Mouse (Mus musculus) testis, adult 2 months (tissue): Measurements from ENCODE around the gene Olfr514.

Experiments
- CTCF ChIP-seq: fragments of 200-500 bp; IDR thresholded peaks from 2 replicates; pipeline ENCODE4 v1.5.1; 2012; ENCODE audit warnings: low read depth, mild to moderate bottlenecking, inconsistent platforms, low read length, moderate library complexity; ENCODE audit not compliant: control insufficient read depth, insufficient read depth, insufficient replicate concordance
- POLR2A ChIP-seq: fragments of 200-500 bp; IDR thresholded peaks from 2 replicates; pipeline ENCODE4 v1.6.1; 2012; ENCODE audit warnings: low read depth, mild to moderate bottlenecking, inconsistent platforms, low read length, moderate library complexity; ENCODE audit not compliant: control insufficient read depth

- TF ChIP-seq CTCF: no peak
- TF ChIP-seq POLR2A: no peak
Measured at GRCm38 (mm10) chr7:108825897-108826296, at the start of gene Olfr514.
